Mouse (Mus musculus): ENCODE data around the gene Ngfr. TPM values are rescaled to one million over a fixed set of nuclear protein-coding genes. Genes with fewer than 3 reads are reported as not detected.

Gene Ngfr
- polyA plus RNA-seq, 1 experiment = 0.02 TPM

GRCm38 (mm10) chr11:95565327-95565726 lies 22.2 kb downstream of the Ngfr start:
- Histone ChIP-seq H3ac (ENCODE audit: control insufficient read depth, insufficient read length, low read depth) (no peak overlapping the region), H3K79me2 (ENCODE audit: control insufficient read depth, insufficient read depth) (no peaks in the 10 kb centered on the region), H3K27me3 (ENCODE audit: control insufficient read depth, insufficient read depth, insufficient read length) (peaks cover 22% of the 10 kb centered on the region), H3K79me3 (ENCODE audit: low read depth) (no peaks in the 10 kb centered on the region), H3K36me3 (ENCODE audit: control insufficient read depth, insufficient read depth) (no peaks in the 10 kb centered on the region), H3K4me3 (ENCODE audit: insufficient read depth, poor library complexity, severe bottlenecking) (no peak overlapping the region)
- no peak for TF ChIP-seq CTCF (IDR thresholded peaks at IDR 0.05; ENCODE audit: control insufficient read depth, insufficient read depth, insufficient read length)
- no peak for TF ChIP-seq MAX (IDR thresholded peaks at IDR 0.05)
- TF ChIP-seq CEBPB (IDR thresholded peaks at IDR 0.05; ENCODE audit: low read depth) = no peak
- no peak for TF ChIP-seq USF1 (IDR thresholded peaks at IDR 0.05; ENCODE audit: low read depth)

- peaks cover 12% of the 10 kb centered on the region for H3K27me3 ChIP-seq (ENCODE audit: control insufficient read depth, insufficient read depth, insufficient read length)
- H3K36me3 ChIP-seq (ENCODE audit: control insufficient read depth, insufficient read depth) = no peaks in the 10 kb centered on the region
- no peak overlapping the region for H3K4me3 ChIP-seq (ENCODE audit: insufficient read depth, poor library complexity, severe bottlenecking)
- no peaks in the 10 kb centered on the region for H3K79me3 ChIP-seq (ENCODE audit: low read depth)
- no peak overlapping the region for H3ac ChIP-seq (ENCODE audit: control insufficient read depth, insufficient read length, low read depth)
- TF ChIP-seq MAX (IDR thresholded peaks at IDR 0.05) = no peak
- no peaks in the 10 kb centered on the region for H3K79me2 ChIP-seq (ENCODE audit: control insufficient read depth, insufficient read depth)
Observed at GRCm38 (mm10) chr11:95563849-95564248, 23.7 kb downstream of the Ngfr start.

- TF ChIP-seq FOSL1 (IDR thresholded peaks at IDR 0.05; ENCODE audit: insufficient read depth, low read length, poor library complexity, severe bottlenecking) = no peak
- TF ChIP-seq MAX (IDR thresholded peaks at IDR 0.05) = no peak
- no peak for TF ChIP-seq USF1 (IDR thresholded peaks at IDR 0.05; ENCODE audit: low read depth)
- TF ChIP-seq CEBPB (IDR thresholded peaks at IDR 0.05; ENCODE audit: low read depth) = no peak
- TF ChIP-seq CTCF (IDR thresholded peaks at IDR 0.05; ENCODE audit: control insufficient read depth, insufficient read depth, insufficient read length) = no peak
- TF ChIP-seq MYOG (IDR thresholded peaks at IDR 0.05; ENCODE audit: control insufficient read depth, extremely low read depth, insufficient read length) = no peak
- no peak for TF ChIP-seq MYOD1 (IDR thresholded peaks at IDR 0.05; ENCODE audit: control insufficient read depth, insufficient read length, low read depth)
- Histone ChIP-seq H3K79me2 (ENCODE audit: control insufficient read depth, insufficient read depth) (no peaks in the 10 kb centered on the region), H3K27me3 (ENCODE audit: control insufficient read depth, insufficient read depth, insufficient read length) (peaks cover 21% of the 10 kb centered on the region), H3ac (ENCODE audit: control insufficient read depth, insufficient read length, low read depth) (no peak overlapping the region), H3K79me3 (ENCODE audit: low read depth) (no peaks in the 10 kb centered on the region), H3K4me3 (ENCODE audit: insufficient read depth, poor library complexity, severe bottlenecking) (no peak overlapping the region), H3K36me3 (ENCODE audit: control insufficient read depth, insufficient read depth) (no peaks in the 10 kb centered on the region)
Observed at GRCm38 (mm10) chr11:95560773-95561172, 26.8 kb downstream of the Ngfr start.

GRCm38 (mm10) chr11:95559761-95560160 lies 27.8 kb downstream of the Ngfr start:
- no peaks in the 10 kb centered on the region for H3K79me2 ChIP-seq (ENCODE audit: control insufficient read depth, insufficient read depth)
- no peaks in the 10 kb centered on the region for H3K79me3 ChIP-seq (ENCODE audit: low read depth)
- TF ChIP-seq MYOD1 (IDR thresholded peaks at IDR 0.05; ENCODE audit: control insufficient read depth, insufficient read length, low read depth) (no peak), CTCF (IDR thresholded peaks at IDR 0.05; ENCODE audit: control insufficient read depth, insufficient read depth, insufficient read length) (no peak), MYOG (IDR thresholded peaks at IDR 0.05; ENCODE audit: control insufficient read depth, extremely low read depth, insufficient read length) (no peak), MAX (IDR thresholded peaks at IDR 0.05) (no peak), FOSL1 (IDR thresholded peaks at IDR 0.05; ENCODE audit: insufficient read depth, low read length, poor library complexity, severe bottlenecking) (no peak), USF1 (IDR thresholded peaks at IDR 0.05; ENCODE audit: low read depth) (no peak), CEBPB (IDR thresholded peaks at IDR 0.05; ENCODE audit: low read depth) (no peak)
- H3K27me3 ChIP-seq (ENCODE audit: control insufficient read depth, insufficient read depth, insufficient read length) = peaks cover 27% of the 10 kb centered on the region
- no peak overlapping the region for H3K4me3 ChIP-seq (ENCODE audit: insufficient read depth, poor library complexity, severe bottlenecking)
- no peaks in the 10 kb centered on the region for H3K36me3 ChIP-seq (ENCODE audit: control insufficient read depth, insufficient read depth)
- H3ac ChIP-seq (ENCODE audit: control insufficient read depth, insufficient read length, low read depth) = no peak overlapping the region

GRCm38 (mm10) chr11:95557719-95558118 lies 29.8 kb downstream of the Ngfr start:
- Histone ChIP-seq H3K27me3 (ENCODE audit: control insufficient read depth, insufficient read depth, insufficient read length) (peaks cover 27% of the 10 kb centered on the region), H3ac (ENCODE audit: control insufficient read depth, insufficient read length, low read depth) (no peak overlapping the region), H3K4me3 (ENCODE audit: insufficient read depth, poor library complexity, severe bottlenecking) (no peak overlapping the region), H3K79me2 (ENCODE audit: control insufficient read depth, insufficient read depth) (no peaks in the 10 kb centered on the region), H3K79me3 (ENCODE audit: low read depth) (no peaks in the 10 kb centered on the region), H3K36me3 (ENCODE audit: control insufficient read depth, insufficient read depth) (no peaks in the 10 kb centered on the region)
- TF ChIP-seq MAX (IDR thresholded peaks at IDR 0.05) (no peak), CEBPB (IDR thresholded peaks at IDR 0.05; ENCODE audit: low read depth) (no peak), FOSL1 (IDR thresholded peaks at IDR 0.05; ENCODE audit: insufficient read depth, low read length, poor library complexity, severe bottlenecking) (no peak), USF1 (IDR thresholded peaks at IDR 0.05; ENCODE audit: low read depth) (no peak), MYOD1 (IDR thresholded peaks at IDR 0.05; ENCODE audit: control insufficient read depth, insufficient read length, low read depth) (no peak), MYOG (IDR thresholded peaks at IDR 0.05; ENCODE audit: control insufficient read depth, extremely low read depth, insufficient read length) (no peak), CTCF (IDR thresholded peaks at IDR 0.05; ENCODE audit: control insufficient read depth, insufficient read depth, insufficient read length) (no peak)

- TF ChIP-seq USF1 (IDR thresholded peaks at IDR 0.05; ENCODE audit: low read depth) = no peak
- TF ChIP-seq MAX (IDR thresholded peaks at IDR 0.05) = no peak
- TF ChIP-seq CTCF (IDR thresholded peaks at IDR 0.05; ENCODE audit: control insufficient read depth, insufficient read depth, insufficient read length) = no peak
- no peak for TF ChIP-seq MYOG (IDR thresholded peaks at IDR 0.05; ENCODE audit: control insufficient read depth, extremely low read depth, insufficient read length)
- no peak for TF ChIP-seq CEBPB (IDR thresholded peaks at IDR 0.05; ENCODE audit: low read depth)
- TF ChIP-seq FOSL1 (IDR thresholded peaks at IDR 0.05; ENCODE audit: insufficient read depth, low read length, poor library complexity, severe bottlenecking) = no peak
- no peak for TF ChIP-seq MYOD1 (IDR thresholded peaks at IDR 0.05; ENCODE audit: control insufficient read depth, insufficient read length, low read depth)
- no peaks in the 10 kb centered on the region for H3K79me3 ChIP-seq (ENCODE audit: low read depth)
- H3K79me2 ChIP-seq (ENCODE audit: control insufficient read depth, insufficient read depth) = no peaks in the 10 kb centered on the region
- H3K36me3 ChIP-seq (ENCODE audit: control insufficient read depth, insufficient read depth) = no peaks in the 10 kb centered on the region
- H3ac ChIP-seq (ENCODE audit: control insufficient read depth, insufficient read length, low read depth) = no peak overlapping the region
- H3K4me3 ChIP-seq (ENCODE audit: insufficient read depth, poor library complexity, severe bottlenecking) = no peak overlapping the region
- peaks cover 31% of the 10 kb centered on the region for H3K27me3 ChIP-seq (ENCODE audit: control insufficient read depth, insufficient read depth, insufficient read length)
Observed at GRCm38 (mm10) chr11:95557032-95557431, 30.5 kb downstream of the Ngfr start.

All from C2C12 (cell line).